Mouse (Mus musculus): ENCODE measurements at regions not wholly inside any gene's neighbourhood (a gene's known extent, or its start where the extent isn't known, plus 50 kb on each side); places are given as distances from the start of the nearest gene placed in this dataset.

DNA sequence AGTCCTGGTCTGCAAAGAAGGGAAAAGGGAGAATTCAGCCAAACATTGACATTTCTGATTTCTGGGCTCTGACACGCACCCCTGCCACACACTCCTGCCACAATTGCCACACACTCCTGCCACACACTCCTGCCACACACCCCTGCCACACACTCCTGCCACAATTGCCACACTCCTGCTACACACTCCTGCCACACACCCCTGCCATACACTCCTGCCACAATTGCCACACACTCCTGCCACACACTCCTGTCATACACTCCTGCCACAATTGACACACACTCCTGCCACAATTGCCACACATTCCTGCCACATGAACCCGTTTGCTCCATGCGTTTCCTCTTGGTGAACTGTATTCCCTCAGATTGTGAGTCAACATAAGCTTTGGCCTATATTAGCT lies 130.0 kb upstream of the Gm9833 start:
- DNase-seq: no peak

DNA sequence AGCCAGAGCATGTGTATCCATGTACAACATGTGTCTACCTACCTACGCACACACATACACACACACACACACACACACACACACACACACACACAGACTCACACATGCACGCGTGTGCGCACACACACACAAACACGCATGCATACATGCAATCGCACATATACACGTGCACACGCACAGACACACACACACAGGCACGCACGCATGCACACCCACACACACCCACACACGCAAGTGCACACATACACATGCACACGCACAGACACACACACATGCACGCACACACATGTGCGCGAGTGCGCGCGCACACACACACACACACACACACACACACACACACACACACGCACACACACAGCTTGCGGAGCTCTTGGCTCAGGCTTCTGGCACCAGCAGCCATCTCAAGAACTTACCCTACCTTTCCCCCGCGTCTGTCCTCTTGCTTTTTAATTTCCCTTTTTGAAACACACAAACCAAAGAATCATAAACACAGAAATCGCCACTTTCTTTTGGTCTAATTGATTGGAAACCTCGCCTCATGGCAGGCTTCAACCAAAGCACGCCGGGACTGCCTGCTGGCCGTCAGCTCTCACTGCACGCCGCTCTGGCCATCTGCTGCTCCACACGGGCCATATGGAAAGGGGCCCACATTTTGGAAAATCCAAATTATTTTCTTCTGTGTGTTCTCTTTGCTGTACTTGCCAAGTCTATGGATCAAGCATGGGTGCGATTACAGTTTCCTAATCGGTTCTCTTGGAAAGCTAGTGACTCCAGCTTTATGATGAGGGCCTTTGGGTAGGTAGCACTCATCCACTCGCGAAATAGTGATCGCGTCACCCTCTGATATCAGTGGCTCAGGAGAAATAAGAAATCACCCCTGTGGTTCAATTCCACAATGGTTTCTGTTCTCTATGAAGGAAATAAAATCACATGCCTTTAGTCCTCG lies 127.9 kb upstream of the Gm9833 start:
- no peak for DNase-seq

- no peak for DNase-seq
Observed at GRCm38 (mm10) chr3:9960696-9961095, 127.2 kb upstream of the Gm9833 start.
